21 mouse cellular contexts compared by ENCODE assay signal in genomic region chr2:120952176-120952938, GRCm38 (mm10). TPM values are rescaled to one million over a fixed set of nuclear protein-coding genes. Genes with fewer than 3 reads are reported as not detected.
DNase-seq lines count a peak whose midpoint lies in the region; ATAC-seq and TF ChIP-seq lines count a peak whose summit lies in the region.
"Had no signal": no experiment of that assay in that cellular context is flagged by ENCODE, and none has a peak within 500 bp of the region (broad histone marks: within the 10 kb centered on the region; RNA-seq: fewer than 3 reads in every experiment).

No protein-coding gene starts in this region.

- H3K4me3 ChIP-seq in kidney, embryonic 16.5 days (ENCODE audit: low read length): no peak overlapping the region
- H3K4me3 ChIP-seq in liver, embryonic 16.5 days (ENCODE audit: low read depth, low read length): no peak overlapping the region
- H3K4me3 ChIP-seq: embryonic facial prominence, embryonic 12.5 days; limb, embryonic 10.5 days; neural tube, embryonic 12.5 days had no signal

- TF ChIP-seq POLR2A in brain, embryonic 14.5 days (IDR thresholded peaks at IDR 0.05; ENCODE audit: borderline replicate concordance, extremely low read depth, insufficient read depth, insufficient read length, poor library complexity, severe bottlenecking): no peak

- no peaks in the 10 kb centered on the region for H3K4me1 ChIP-seq in kidney, embryonic 16.5 days (ENCODE audit: insufficient read depth, low read length)
- no peaks in the 10 kb centered on the region for H3K4me1 ChIP-seq in liver, embryonic 16.5 days (ENCODE audit: control insufficient read depth, low read depth, low read length)
- H3K4me1 ChIP-seq: embryonic facial prominence, embryonic 12.5 days; limb, embryonic 10.5 days; neural tube, embryonic 12.5 days had no signal

- H3K4me2 ChIP-seq in kidney, embryonic 16.5 days (replicated peaks; ENCODE audit: low read depth, low read length): no peak overlapping the region
- H3K4me2 ChIP-seq in liver, embryonic 16.5 days (ENCODE audit: low read depth, low read length): no peak overlapping the region
- H3K4me2 ChIP-seq: embryonic facial prominence, embryonic 12.5 days; hindbrain, embryonic 14.5 days; midbrain, embryonic 11.5 days; neural tube, embryonic 12.5 days had no signal

- peaks cover 19% of the 10 kb centered on the region for H3K36me3 ChIP-seq in kidney, embryonic 16.5 days (ENCODE audit: insufficient read depth, low read length)
- H3K36me3 ChIP-seq in liver, embryonic 16.5 days (ENCODE audit: control insufficient read depth, insufficient read depth): peaks cover 8% of the 10 kb centered on the region

- no peak overlapping the region for H3K9ac ChIP-seq in kidney, embryonic 16.5 days (replicated peaks; ENCODE audit: low read length)
- H3K9ac ChIP-seq in liver, embryonic 16.5 days (ENCODE audit: low read depth, low read length): no peak overlapping the region
- H3K9ac ChIP-seq: embryonic facial prominence, embryonic 12.5 days; hindbrain, embryonic 14.5 days; neural tube, embryonic 12.5 days had no signal

- H3K9me3 ChIP-seq in kidney, embryonic 16.5 days (ENCODE audit: low read length): no peaks in the 10 kb centered on the region
- no peaks in the 10 kb centered on the region for H3K9me3 ChIP-seq in liver, embryonic 16.5 days (replicated peaks; ENCODE audit: control insufficient read depth, low read length)
- H3K9me3 ChIP-seq: embryonic facial prominence, embryonic 12.5 days; limb, embryonic 10.5 days; neural tube, embryonic 12.5 days had no signal

- WGBS in kidney, embryonic 16.5 days: 47% methylated on average over 2 of the region's 2 CpGs
- 62% methylated on average over 2 of the region's 2 CpGs for WGBS in liver, embryonic 16.5 days (ENCODE audit: insufficient replicate concordance)

- no peak overlapping the region for H3K27ac ChIP-seq in kidney, embryonic 16.5 days (ENCODE audit: low read length)
- H3K27ac ChIP-seq in liver, embryonic 16.5 days (ENCODE audit: low read length): no peak overlapping the region
- H3K27ac ChIP-seq: embryonic facial prominence, embryonic 12.5 days; hindbrain, embryonic 14.5 days; limb, embryonic 10.5 days; neural tube, embryonic 12.5 days had no signal

- 0 out of 2 replicates have a peak, but pooled peaks have one; percentile 35 for ATAC-seq in kidney, embryonic 16.5 days (ENCODE audit: low FRiP score, low TSS enrichment)
- ATAC-seq in liver, embryonic 16.5 days (ENCODE audit: low read depth): peak; percentile 50
- ATAC-seq: Patski had no signal

- no peak for DNase-seq in kidney, postnatal 25 days
- DNase-seq in R1 (ENCODE audit: low read depth, low spot score): peak; percentile 11
- DNase-seq in brain, embryonic 14.5 days (ENCODE audit: low read depth): peak; percentile 7
- DNase-seq in right cerebral cortex, postnatal 4 days: no peak
- no peak for DNase-seq in cerebellum, postnatal 25 days
- DNase-seq in spleen, postnatal 10 days (ENCODE audit: low spot score in 2 of 2): no peak
- DNase-seq: cerebellum, adult 11 months; cerebellum, postnatal 36 days; gastrocnemius, postnatal 10 days; heart, adult 18-20 months; kidney, adult 18-20 months; lung, postnatal 10 days; thymus, adult 18-20 months had no signal

- H3K27me3 ChIP-seq in kidney, embryonic 16.5 days (ENCODE audit: insufficient read depth, low read length): no peaks in the 10 kb centered on the region
- no peaks in the 10 kb centered on the region for H3K27me3 ChIP-seq in liver, embryonic 16.5 days (ENCODE audit: control insufficient read depth, insufficient read depth, low read depth, low read length)
- H3K27me3 ChIP-seq: embryonic facial prominence, embryonic 12.5 days; neural tube, embryonic 12.5 days; Patski had no signal

- TF ChIP-seq CTCF in brain, embryonic 14.5 days (IDR thresholded peaks at IDR 0.05; ENCODE audit: borderline replicate concordance, extremely low read depth, insufficient read depth, insufficient read length): no peak

RNA-seq across cellular contexts. Expression of gene Ubr1, which starts 18.2 kb away (rescaled TPM):
- polyA plus RNA-seq in kidney, embryonic 16.5 days (2015; fragmentation: Nextera tagmentation; extraction: Ambion mirVana): 27.3 and 31.0 TPM in 2 replicates
- polyA plus RNA-seq in brain, embryonic 14.5 days (2012; rRNA removed): 26.7 and 31.0 TPM in 2 replicates
- polyA plus RNA-seq in liver, embryonic 16.5 days (2015; fragmentation: Nextera tagmentation; extraction: Ambion mirVana): 10.8 and 11.1 TPM in 2 replicates

RNA-seq across cellular contexts. Expression of gene Tmem62, which starts 24.5 kb away (rescaled TPM):
- 5.3 and 5.8 TPM in 2 replicates for polyA plus RNA-seq in kidney, embryonic 16.5 days (2015; fragmentation: Nextera tagmentation; extraction: Ambion mirVana)
- 13.5 and 14.0 TPM in 2 replicates for polyA plus RNA-seq in brain, embryonic 14.5 days (2012; rRNA removed)
- 2.2 and 2.4 TPM in 2 replicates for polyA plus RNA-seq in liver, embryonic 16.5 days (2015; fragmentation: Nextera tagmentation; extraction: Ambion mirVana)

RNA-seq across cellular contexts. Expression of gene Ccndbp1, which starts 55.8 kb away (rescaled TPM):
- polyA plus RNA-seq in kidney, embryonic 16.5 days (2015; fragmentation: Nextera tagmentation; extraction: Ambion mirVana): 49.3 and 55.6 TPM in 2 replicates
- polyA plus RNA-seq in brain, embryonic 14.5 days (2012; rRNA removed): 65.4 and 69.0 TPM in 2 replicates
- polyA plus RNA-seq in liver, embryonic 16.5 days (2015; fragmentation: Nextera tagmentation; extraction: Ambion mirVana): 54.4 and 55.3 TPM in 2 replicates

Comparison
In these comparisons a context has a peak if more than half of its experiments do, and no peak if none do; other contexts are left out.
1. DNase-seq: peak in R1 (single experiment) and brain, embryonic 14.5 days (single experiment); none in kidney, postnatal 25 days (0 of 2), right cerebral cortex, postnatal 4 days (single experiment), cerebellum, postnatal 25 days (0 of 2) and spleen, postnatal 10 days (0 of 2).